Mouse (Mus musculus) retina, postnatal 1 day (tissue): ENCODE results near the gene Kcmf1.

Experiments
- DNase-seq: peaks from one replicate; pipeline ENCODE4 v3.0.0-alpha.2; 2012

Kcmf1 gene

GRCm38 (mm10) chr6:72899781-72900681, at the start of gene Kcmf1:
Gene Kcmf1, minus strand, starts transcription at chr6:72899979.
- DNase-seq = peak; percentile 78

- no peak for DNase-seq
Measured at GRCm38 (mm10) chr6:72949161-72949756, 49.5 kb upstream of the Kcmf1 start.

- DNase-seq = no peak
Measured at GRCm38 (mm10) chr6:72948392-72948791, 48.6 kb upstream of the Kcmf1 start.

- DNase-seq = no peak
Measured at GRCm38 (mm10) chr6:72947960-72948359, 48.2 kb upstream of the Kcmf1 start.

GRCm38 (mm10) chr6:72940493-72940892, 40.7 kb upstream of the Kcmf1 start:
- peak; percentile 74 for DNase-seq

- DNase-seq = no peak
Measured at GRCm38 (mm10) chr6:72937859-72938258, 38.1 kb upstream of the Kcmf1 start.

- DNase-seq = no peak
Measured at GRCm38 (mm10) chr6:72937430-72937829, 37.7 kb upstream of the Kcmf1 start.

GRCm38 (mm10) chr6:72932955-72933354, 33.2 kb upstream of the Kcmf1 start:
- no peak for DNase-seq

GRCm38 (mm10) chr6:72931533-72931932, 31.8 kb upstream of the Kcmf1 start:
- DNase-seq = no peak

- no peak for DNase-seq
Measured at GRCm38 (mm10) chr6:72929795-72930398, 30.1 kb upstream of the Kcmf1 start.

- peak; percentile 39 for DNase-seq
Measured at GRCm38 (mm10) chr6:72926755-72927482, 27.1 kb upstream of the Kcmf1 start.

- no peak for DNase-seq
Measured at GRCm38 (mm10) chr6:72926031-72926430, 26.3 kb upstream of the Kcmf1 start.

GRCm38 (mm10) chr6:72923381-72923780, 23.6 kb upstream of the Kcmf1 start:
- no peak for DNase-seq

- DNase-seq = no peak
Measured at GRCm38 (mm10) chr6:72921081-72921480, 21.3 kb upstream of the Kcmf1 start.

- no peak for DNase-seq
Measured at GRCm38 (mm10) chr6:72918510-72919033, 18.8 kb upstream of the Kcmf1 start.

- no peak for DNase-seq
Measured at GRCm38 (mm10) chr6:72916330-72916729, 16.6 kb upstream of the Kcmf1 start.

- DNase-seq = no peak
Measured at GRCm38 (mm10) chr6:72914087-72914749, 14.4 kb upstream of the Kcmf1 start.

- no peak for DNase-seq
Measured at GRCm38 (mm10) chr6:72911261-72911660, 11.5 kb upstream of the Kcmf1 start.

- DNase-seq = no peak
Measured at GRCm38 (mm10) chr6:72902254-72902990, 2.6 kb upstream of the Kcmf1 start.

- DNase-seq = peak; percentile 6
Measured at GRCm38 (mm10) chr6:72900952-72901351, 1.2 kb upstream of the Kcmf1 start.

GRCm38 (mm10) chr6:72899201-72899780, 488 bp downstream of the Kcmf1 start:
- DNase-seq = peak; percentile 62
